ENCODE assay signal across 9 mouse cellular contexts in the genomic region with DNA sequence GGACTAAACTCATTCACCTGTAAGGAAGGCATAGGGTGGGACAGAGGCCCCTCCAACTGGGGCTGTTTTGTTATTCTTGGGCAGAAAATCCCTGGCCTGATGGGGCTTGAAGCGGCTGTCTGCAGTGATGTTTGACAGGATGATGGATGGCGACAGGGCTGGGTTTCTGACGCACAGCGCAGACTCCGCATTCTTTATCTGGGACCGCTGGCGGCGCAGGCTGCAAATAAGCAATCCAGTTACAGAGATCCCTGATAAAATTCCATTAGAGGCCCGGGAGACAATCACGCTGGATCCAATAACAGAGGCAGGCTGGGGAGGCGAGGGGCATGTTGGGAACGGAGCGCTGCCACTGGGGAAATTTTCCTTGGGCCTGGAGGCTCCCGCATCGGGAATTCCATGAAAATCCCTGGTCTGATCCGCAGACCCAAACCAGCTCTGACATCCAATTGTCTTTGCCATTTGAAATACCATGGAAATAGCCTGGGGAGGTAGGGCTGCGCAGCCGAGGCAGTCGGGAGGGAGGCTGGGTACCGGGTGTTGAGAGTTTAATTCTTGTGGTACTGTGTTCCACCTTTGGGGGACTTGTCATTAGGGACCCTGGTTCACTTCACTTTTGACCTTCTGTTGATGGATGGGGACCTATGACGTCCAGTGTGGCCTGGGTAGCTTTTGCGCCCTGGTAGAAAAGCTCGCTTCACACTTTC.
DNase-seq lines count a peak whose midpoint lies in the region; ATAC-seq and TF ChIP-seq lines count a peak whose summit lies in the region.
"Had no signal": no experiment of that assay in that cellular context is flagged by ENCODE, and none has a peak within 500 bp of the region (broad histone marks: within the 10 kb centered on the region; RNA-seq: fewer than 3 reads in every experiment).

No protein-coding gene starts in this region.

- peaks cover 3% of the 10 kb centered on the region; the same call in 1 of the 2 replicates for H3K4me1 ChIP-seq in lung, embryonic 14.5 days (ENCODE audit: insufficient read depth)
- H3K4me1 ChIP-seq in lung, adult 2 months (ENCODE audit: control insufficient read depth, insufficient read depth, low read length), result no peaks in the 10 kb centered on the region
- H3K4me1 ChIP-seq in intestine, embryonic 15.5 days (replicated peaks), result no peaks in the 10 kb centered on the region
- peaks cover 9% of the 10 kb centered on the region for H3K4me1 ChIP-seq in neural tube, embryonic 14.5 days (ENCODE audit: control insufficient read depth, insufficient read depth, low read length)
- H3K4me1 ChIP-seq: liver, embryonic 13.5 days had no signal

- TF ChIP-seq POLR2A in lung, adult 2 months (IDR thresholded peaks at IDR 0.05; ENCODE audit: borderline replicate concordance, extremely low read depth, low read depth, low read length), result no peak

- H3K9ac ChIP-seq in lung, embryonic 14.5 days, result no peak overlapping the region; the same call in 1 of the 2 replicates
- H3K9ac ChIP-seq in intestine, embryonic 15.5 days, result no peak overlapping the region
- H3K9ac ChIP-seq in neural tube, embryonic 14.5 days (replicated peaks; ENCODE audit: low read depth, low read length), result peak overlapping the region; percentile 28; the same call in 1 of the 2 replicates
- H3K9ac ChIP-seq: liver, embryonic 13.5 days had no signal

- TF ChIP-seq CTCF in lung, embryonic 14.5 days (IDR thresholded peaks at IDR 0.05; ENCODE audit: low read depth), result no peak
- no peak for TF ChIP-seq CTCF in lung, adult 2 months (IDR thresholded peaks at IDR 0.05; ENCODE audit: insufficient read depth, low read length)

- no peak overlapping the region for H3K4me3 ChIP-seq in lung, embryonic 14.5 days (ENCODE audit: low read depth, low read length)
- H3K4me3 ChIP-seq in lung, adult 2 months (replicated peaks; ENCODE audit: extremely low read depth, low read depth, low read length), result no peak overlapping the region
- H3K4me3 ChIP-seq in intestine, embryonic 15.5 days (replicated peaks), result no peak overlapping the region
- no peak overlapping the region for H3K4me3 ChIP-seq in neural tube, embryonic 14.5 days (ENCODE audit: low read depth, low read length)
- H3K4me3 ChIP-seq: liver, embryonic 13.5 days had no signal

- peak overlapping the region; percentile 47 for H3K4me2 ChIP-seq in lung, embryonic 14.5 days
- H3K4me2 ChIP-seq in intestine, embryonic 15.5 days (replicated peaks), result peak overlapping the region; percentile 10; the same call in 1 of the 2 replicates
- peak overlapping the region; percentile 27; the same call in 1 of the 2 replicates for H3K4me2 ChIP-seq in neural tube, embryonic 14.5 days (ENCODE audit: low read depth, low read length)
- H3K4me2 ChIP-seq: liver, embryonic 13.5 days had no signal

- no peaks in the 10 kb centered on the region for H3K9me3 ChIP-seq in lung, embryonic 14.5 days (ENCODE audit: low read depth, low read length)
- H3K9me3 ChIP-seq in intestine, embryonic 15.5 days, result no peaks in the 10 kb centered on the region
- no peaks in the 10 kb centered on the region for H3K9me3 ChIP-seq in neural tube, embryonic 14.5 days (ENCODE audit: control insufficient read depth, low read length)
- H3K9me3 ChIP-seq: liver, embryonic 13.5 days had no signal

- 0 out of 2 replicates have a peak, but pooled peaks cover 7% of the 10 kb centered on the region for H3K27me3 ChIP-seq in lung, embryonic 14.5 days (ENCODE audit: insufficient read depth, low read length)
- no peaks in the 10 kb centered on the region for H3K27me3 ChIP-seq in intestine, embryonic 15.5 days (replicated peaks)
- H3K27me3 ChIP-seq in neural tube, embryonic 14.5 days (ENCODE audit: control insufficient read depth, insufficient read depth, low read length), result no peaks in the 10 kb centered on the region

- no peak overlapping the region for H3K27ac ChIP-seq in lung, embryonic 14.5 days (ENCODE audit: low read depth)
- no peak overlapping the region for H3K27ac ChIP-seq in intestine, embryonic 15.5 days
- H3K27ac ChIP-seq in neural tube, embryonic 14.5 days (ENCODE audit: low read depth, low read length), result peak overlapping the region; percentile 22
- H3K27ac ChIP-seq: liver, embryonic 13.5 days had no signal

- WGBS in lung, embryonic 14.5 days, result 10% methylated on average over 23 of the region's 23 CpGs
- 24% methylated on average over 23 of the region's 23 CpGs for WGBS in lung, adult 2 months
- WGBS in intestine, embryonic 15.5 days, result 23% methylated on average over 23 of the region's 23 CpGs
- 21% methylated on average over 23 of the region's 23 CpGs for WGBS in neural tube, embryonic 14.5 days

- ATAC-seq in lung, embryonic 14.5 days (ENCODE audit: insufficient read depth), result peak; percentile 49; the same call in 1 of the 2 replicates
- no peak for ATAC-seq in intestine, embryonic 15.5 days
- peak; percentile 56; the same call in 1 of the 2 replicates for ATAC-seq in neural tube, embryonic 14.5 days (ENCODE audit: low read depth)

- DNase-seq in adrenal gland, adult 2 months, result peak; percentile 19
- no peak for DNase-seq in adrenal gland, adult 8-10 months
- peak; percentile 68 for DNase-seq in lung, embryonic 14.5 days
- no peak for DNase-seq in lung, adult 2 months
- no peak for DNase-seq in left cerebral cortex, adult 8-10 months (ENCODE audit: low spot score in 2 of 2)
- DNase-seq in left cerebral cortex, adult 18-20 months (ENCODE audit: low spot score in 2 of 2), result no peak
- DNase-seq: liver, embryonic 13.5 days had no signal

- H3K36me3 ChIP-seq in lung, embryonic 14.5 days (ENCODE audit: insufficient read depth), result no peaks in the 10 kb centered on the region
- no peaks in the 10 kb centered on the region for H3K36me3 ChIP-seq in intestine, embryonic 15.5 days
- no peaks in the 10 kb centered on the region for H3K36me3 ChIP-seq in neural tube, embryonic 14.5 days (ENCODE audit: control insufficient read depth, insufficient read depth, low read length)
- H3K36me3 ChIP-seq: liver, embryonic 13.5 days had no signal

Comparison
In these comparisons a context has a peak if more than half of its experiments do, and no peak if none do; other contexts are left out.
1. DNase-seq: peak in adrenal gland, adult 2 months (single experiment) and lung, embryonic 14.5 days (single experiment); none in adrenal gland, adult 8-10 months (single experiment), lung, adult 2 months (single experiment), left cerebral cortex, adult 8-10 months (0 of 2) and left cerebral cortex, adult 18-20 months (0 of 2).
2. Peak in every context shown above with its lines, with median percentiles within 50 percentile points of each other: H3K4me2 ChIP-seq.